Mouse (Mus musculus) C2C12 (cell line): ENCODE measurements around the gene Itgav.

Experiments used
- CEBPB ChIP-seq: IDR thresholded peaks from one replicate; pipeline ENCODE4 v1.6.1; 2011; ENCODE audit warnings: low read depth, mild to moderate bottlenecking, control low read depth, moderate library complexity
- CTCF ChIP-seq: IDR thresholded peaks from one replicate; pipeline ENCODE4 v1.5.1; 2011; ENCODE audit not compliant: control insufficient read depth, insufficient read depth, insufficient read length
- MAX ChIP-seq: IDR thresholded peaks from one replicate; pipeline ENCODE4 v1.6.1; 2011; ENCODE audit warnings: mild to moderate bottlenecking, control low read depth
- MYOD1 ChIP-seq: IDR thresholded peaks from one replicate; pipeline ENCODE4 v1.6.1; 2011; ENCODE audit warnings: low read depth; ENCODE audit not compliant: control insufficient read depth, insufficient read length
- MYOG ChIP-seq: IDR thresholded peaks from one replicate; pipeline ENCODE4 v1.6.1; 2011; ENCODE audit not compliant: control insufficient read depth, insufficient read length; ENCODE audit errors: extremely low read depth
- USF1 ChIP-seq: IDR thresholded peaks from one replicate; pipeline ENCODE4 v1.6.1; 2011; ENCODE audit warnings: low read depth, mild to moderate bottlenecking, control low read depth, moderate library complexity

GRCm38 (mm10) chr2:83754306-83754837 lies 30.2 kb downstream of the Itgav start:
- TF ChIP-seq MYOD1 (no peak), CTCF (no peak), MYOG (no peak), MAX (no peak), USF1 (no peak), CEBPB (no peak)
